Mouse (Mus musculus) cortical plate, adult 2 months (tissue): Measurements from ENCODE around the gene Gnl1. TPM values are rescaled to one million over a fixed set of nuclear protein-coding genes. Genes with fewer than 3 reads are reported as not detected.
"Not testable (repeated sequence)": the region's sequence is repeated elsewhere in the genome, so short reads cannot be mapped to it uniquely, and the experiment has no call there.

Source experiments
- H3K27ac ChIP-seq: fragments of 200-500 bp; 2 replicates; pipeline ENCODE4 v1.5.1; 2012; ENCODE audit warnings: low read length, control low read depth, inconsistent platforms; ENCODE audit not compliant: insufficient read depth
- H3K4me1 ChIP-seq: fragments of 200-500 bp; 2 replicates; pipeline ENCODE4 v1.6.1; 2011; ENCODE audit warnings: low read length; ENCODE audit not compliant: control insufficient read depth, insufficient read depth
- H3K4me3 ChIP-seq: fragments of 200-500 bp; 2 replicates; pipeline ENCODE4 v1.5.1; 2011; ENCODE audit warnings: mild to moderate bottlenecking, low read length, control low read depth; ENCODE audit not compliant: insufficient read depth
- CTCF ChIP-seq: fragments of 200-500 bp; IDR thresholded peaks from 2 replicates; pipeline ENCODE4 v1.5.1; 2011; ENCODE audit warnings: mild to moderate bottlenecking, control low read depth, low read length; ENCODE audit not compliant: insufficient read depth; ENCODE audit errors: extremely low read depth
- POLR2A ChIP-seq: fragments of 200-500 bp; IDR thresholded peaks from 2 replicates; pipeline ENCODE4 v1.6.1; 2011; ENCODE audit warnings: mild to moderate bottlenecking, low read length, control low read depth; ENCODE audit not compliant: insufficient read depth; ENCODE audit errors: extremely low read depth
- polyA plus RNA-seq: library from polyadenylated mRNA; depleted of rRNA; stranded (reverse); fragments of >200 nt; gene quantifications from 2 replicates; pipeline ENCODE4 v1.2.3, GENCODE M21; 2012; rRNA removed

The Gnl1 gene
- polyA plus RNA-seq, 1 experiment: 131 TPM

DNA sequence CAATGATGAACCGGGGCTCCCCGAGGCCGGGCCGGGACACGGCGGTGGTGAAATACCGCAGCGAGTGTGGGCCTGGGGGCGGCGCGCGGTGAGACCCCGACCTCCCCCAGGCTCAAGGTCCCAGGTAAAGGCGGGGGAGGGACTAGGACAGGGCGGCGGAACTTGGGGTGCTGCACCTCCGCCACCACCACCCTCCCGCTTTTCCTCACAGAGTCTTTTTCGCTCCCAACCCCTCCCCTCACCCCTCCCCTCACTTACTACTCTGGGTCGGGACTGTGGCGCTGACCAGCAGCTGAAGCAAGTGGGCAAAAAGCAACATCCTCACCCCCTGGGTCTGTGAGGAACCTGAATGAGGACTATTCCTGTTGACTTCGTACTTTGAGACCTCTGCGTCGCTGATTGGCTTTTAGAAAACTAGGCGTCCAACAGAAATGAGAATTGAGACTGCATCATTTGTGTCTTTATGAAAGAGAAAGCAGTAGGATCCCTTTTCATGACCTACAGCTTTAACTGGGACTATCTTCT, 52.8 kb downstream of the Gnl1 start, which contains the start of gene H2-T23:
Gene H2-T23 (minus strand): TSS at position 505 of the 525 bp plus-strand sequence.
- not testable (repeated sequence) for H3K4me1 ChIP-seq, H3K27ac ChIP-seq
- peak; percentile 38; the same call in 1 of the 2 replicates for TF ChIP-seq POLR2A
- peak within 1 kb of the TSS; percentile 63 for H3K4me3 ChIP-seq

DNA sequence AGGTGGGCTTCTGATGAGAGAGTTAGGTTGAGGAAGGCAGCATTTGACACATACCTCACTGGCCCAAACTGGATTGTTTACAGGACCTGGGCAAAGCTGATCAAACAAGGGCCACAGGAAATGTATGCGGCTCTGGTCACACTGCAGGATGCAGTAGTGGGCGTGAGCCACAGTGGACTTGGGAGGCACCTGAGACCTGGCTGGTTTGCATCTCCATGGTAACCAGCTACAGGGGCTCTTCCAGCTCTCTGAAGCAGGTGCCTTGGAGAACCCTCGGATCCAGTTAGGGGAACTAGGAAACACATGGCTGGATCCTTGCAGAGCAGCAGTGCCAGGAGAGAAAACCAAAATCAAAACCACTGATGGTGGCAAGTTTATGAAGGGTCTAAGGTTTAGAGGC, 54.9 kb downstream of the Gnl1 start:
- not testable (repeated sequence) for H3K27ac ChIP-seq, H3K4me1 ChIP-seq, H3K4me3 ChIP-seq

DNA sequence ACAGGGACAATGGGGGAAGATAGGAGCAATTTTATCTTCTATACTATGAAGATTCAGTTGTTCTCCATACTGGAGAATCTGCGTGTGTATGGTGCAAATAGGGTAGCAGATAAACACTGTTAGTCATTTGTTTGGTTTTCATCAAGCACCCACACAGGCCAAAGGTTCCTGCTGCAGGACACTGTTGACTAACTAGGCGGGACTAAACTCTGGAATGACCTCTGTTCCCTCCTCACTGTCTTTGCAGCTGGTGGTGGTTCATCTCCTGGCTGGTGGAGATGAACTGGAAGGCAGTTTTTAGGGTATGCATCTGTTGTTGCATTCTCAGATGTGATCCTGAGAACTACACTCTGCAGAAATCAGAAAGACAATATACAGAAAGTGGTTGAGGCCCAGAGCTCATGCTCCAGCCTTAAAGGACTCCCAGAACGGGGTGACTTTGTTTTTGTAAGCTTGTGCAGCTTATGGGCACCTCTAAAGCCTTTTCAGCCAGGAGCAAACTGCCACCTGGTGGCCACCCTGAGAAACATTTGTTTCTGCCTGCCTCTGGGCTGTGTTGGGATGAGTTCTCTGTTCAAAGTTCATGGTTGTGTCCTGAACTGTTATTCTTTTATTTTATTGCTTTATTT, 55.5 kb downstream of the Gnl1 start:
- peak; percentile 34 for TF ChIP-seq CTCF

DNA sequence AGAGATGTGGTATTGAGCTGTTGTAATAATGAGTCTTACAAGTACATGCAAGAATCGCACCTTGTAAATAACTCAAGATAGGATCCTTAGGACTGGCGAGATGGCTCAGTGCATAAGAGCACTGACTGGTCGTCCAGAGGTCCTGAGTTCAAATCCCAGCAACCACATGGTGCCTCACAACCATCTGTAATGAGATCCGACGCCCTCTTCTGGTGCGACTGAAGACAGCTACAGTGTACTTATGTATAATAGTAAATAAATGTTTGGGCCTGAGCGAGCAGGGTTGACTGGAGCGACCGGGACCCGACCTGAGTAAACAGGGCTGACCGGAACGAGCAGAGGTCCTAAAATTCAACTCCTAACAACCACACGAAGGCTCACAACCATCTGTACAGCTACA, 56.5 kb downstream of the Gnl1 start:
- not testable (repeated sequence) for H3K4me3 ChIP-seq, H3K4me1 ChIP-seq

More for the DNA sequence above, 55.5 kb downstream of the Gnl1 start:
- not testable (repeated sequence) for H3K4me1 ChIP-seq, H3K4me3 ChIP-seq, H3K27ac ChIP-seq

More for the DNA sequence above, 56.5 kb downstream of the Gnl1 start:
- H3K27ac ChIP-seq: not testable (repeated sequence)

Other genes starting within 250 kb of the Gnl1 start
- 13.4 and 18.4 TPM in 2 replicates for gene Ier3, start 158.2 kb upstream of the Gnl1 start, polyA plus RNA-seq
- 212 and 223 TPM in 2 replicates for gene Flot1, start 156.6 kb upstream of the Gnl1 start, polyA plus RNA-seq
- gene Tubb5, start 141.5 kb upstream of the Gnl1 start, polyA plus RNA-seq: 453 and 474 TPM in 2 replicates
- 7.7 and 8.4 TPM in 2 replicates for gene Mdc1, start 138.3 kb upstream of the Gnl1 start, polyA plus RNA-seq
- gene Nrm, start 118.5 kb upstream of the Gnl1 start, polyA plus RNA-seq: 7.5 and 9.3 TPM in 2 replicates
- 11.1 and 11.4 TPM in 2 replicates for gene Ppp1r18, start 114.3 kb upstream of the Gnl1 start, polyA plus RNA-seq
- 42.6 and 44.1 TPM in 2 replicates for gene Dhx16, start 100.0 kb upstream of the Gnl1 start, polyA plus RNA-seq
- 103 TPM in 2 replicates for gene 2310061I04Rik, start 82.4 kb upstream of the Gnl1 start, polyA plus RNA-seq
- gene Atat1, start 69.8 kb upstream of the Gnl1 start, polyA plus RNA-seq: 92.6 and 96.8 TPM in 2 replicates
- 64.3 and 65.7 TPM in 2 replicates for gene Mrps18b, start 63.5 kb upstream of the Gnl1 start, polyA plus RNA-seq
- 39.6 TPM in 2 replicates for gene Ppp1r10, start 63.4 kb upstream of the Gnl1 start, polyA plus RNA-seq
- 76.4 and 87.8 TPM in 2 replicates for gene Abcf1, start 10.1 kb upstream of the Gnl1 start, polyA plus RNA-seq
- 47.0 and 47.8 TPM in 2 replicates for gene Prr3, start 385 bp downstream of the Gnl1 start, polyA plus RNA-seq
- 1.3 and 1.8 TPM in 2 replicates for gene H2-T24, start 40.7 kb downstream of the Gnl1 start, polyA plus RNA-seq
- gene H2-T23, start 53.0 kb downstream of the Gnl1 start, polyA plus RNA-seq: 27.6 and 31.8 TPM in 2 replicates
- gene H2-T22, start 62.9 kb downstream of the Gnl1 start, polyA plus RNA-seq: 18.3 and 19.0 TPM in 2 replicates
- not detected in 2 replicates for gene Gm6034, start 63.1 kb downstream of the Gnl1 start, polyA plus RNA-seq
- gene Gm11127, start 78.5 kb downstream of the Gnl1 start, polyA plus RNA-seq: 0.23 and 0.35 TPM in 2 replicates
- gene Gm19684, start 141.8 kb downstream of the Gnl1 start, polyA plus RNA-seq: not detected in 2 replicates
- gene Gm7030, start 149.6 kb downstream of the Gnl1 start, polyA plus RNA-seq: not detected in 2 replicates
- not detected in 2 replicates for gene Gm8909, start 188.7 kb downstream of the Gnl1 start, polyA plus RNA-seq
- not detected in 2 replicates for gene H2-T3, start 210.4 kb downstream of the Gnl1 start, polyA plus RNA-seq